Mouse (Mus musculus) heart, embryonic 14.5 days (tissue): ENCODE results near the gene Pnkp. TPM values are rescaled to one million over a fixed set of nuclear protein-coding genes. Genes with fewer than 3 reads are reported as not detected.

Source experiments
- ATAC-seq: fragments of 200-750 bp; cut with Nextera tagmentation; 2 replicates; pipeline ENCODE4 v1.8.0; 2017; ENCODE audit warnings: low read depth, moderate TSS enrichment; ENCODE audit not compliant: insufficient number of reproducible peaks, insufficient read depth, low FRiP score
- H3K27ac ChIP-seq, 2 experiments: fragments of 200-500 bp in 1 of 2; fragments of 300-500 bp in 1 of 2; sonication (generic) in 1 of 2; replicated peaks in 1 of 2; 2 replicates each; pipeline ENCODE4 v1.5.1; 2012 to 2014; ENCODE audit warnings: low read depth in 2 of 2, low read length in 2 of 2, control low read depth in 1 of 2, mild to moderate bottlenecking in 1 of 2, mixed read lengths in 1 of 2; ENCODE audit not compliant: control insufficient read depth in 1 of 2, insufficient read depth in 1 of 2
- H3K27me3 ChIP-seq: fragments of 300-500 bp; sonication (generic); 2 replicates; pipeline ENCODE4 v1.6.1; 2014; ENCODE audit warnings: mild to moderate bottlenecking, low read length, control low read depth; ENCODE audit not compliant: control insufficient read depth, insufficient read depth
- H3K36me3 ChIP-seq: fragments of 300-500 bp; sonication (generic); 2 replicates; pipeline ENCODE4 v1.6.1; 2014; ENCODE audit warnings: mild to moderate bottlenecking, control low read depth, low read length, mixed read lengths; ENCODE audit not compliant: control insufficient read depth, insufficient read depth
- H3K4me1 ChIP-seq, 2 experiments: fragments of 200-500 bp in 1 of 2; fragments of 300-500 bp in 1 of 2; sonication (generic) in 1 of 2; 2 replicates each; pipeline ENCODE4 v1.6.1; 2012 to 2014; ENCODE audit warnings: low read length in 2 of 2, control low read depth in 1 of 2, mixed read lengths in 1 of 2; ENCODE audit not compliant: control insufficient read depth in 2 of 2, insufficient read depth in 2 of 2
- H3K4me2 ChIP-seq: fragments of 300-500 bp; sonication (generic); 2 replicates; pipeline ENCODE4 v1.6.1; 2014; ENCODE audit warnings: mild to moderate bottlenecking, low read length
- H3K4me3 ChIP-seq, 2 experiments: fragments of 200-500 bp in 1 of 2; fragments of 300-500 bp in 1 of 2; sonication (generic) in 1 of 2; 2 replicates each; pipeline ENCODE4 v1.5.1; 2012 to 2014; ENCODE audit warnings: low read length in 2 of 2, mild to moderate bottlenecking in 2 of 2, control low read depth in 1 of 2, low read depth in 1 of 2, moderate library complexity in 1 of 2; ENCODE audit not compliant: control insufficient read depth in 1 of 2, insufficient read depth in 1 of 2
- H3K9ac ChIP-seq: fragments of 300-500 bp; sonication (generic); 2 replicates; pipeline ENCODE4 v1.6.1; 2014; ENCODE audit warnings: mild to moderate bottlenecking, low read length
- H3K9me3 ChIP-seq: fragments of 300-500 bp; sonication (generic); 2 replicates; pipeline ENCODE4 v1.6.1; 2016; ENCODE audit warnings: low read length, control low read depth; ENCODE audit not compliant: control insufficient read depth
- WGBS: fragments of 180-500 bp; shearing (Covaris S2); extraction: QIAGEN DNeasy Blood & Tissue Kit; methylation state at CpG from one replicate; pipeline ENCODE4 v1.1.7; 2014; 5-methylcytosine and 5-hydroxymethylcytosine counted together
- polyA plus RNA-seq: library from polyadenylated mRNA; unstranded; fragments of >200 nt; fragmentation: Nextera tagmentation; extraction: Ambion mirVana; gene quantifications from 2 replicates; pipeline ENCODE4 v1.2.1, GENCODE M21; 2014

Pnkp gene
- polyA plus RNA-seq, 1 experiment from 2014 or later: 22.7 TPM

- Histone ChIP-seq H3K9me3 (no peaks in the 10 kb centered on the region), H3K36me3 (peaks cover 26% of the 10 kb centered on the region), H3K4me2 (peak overlapping the region; percentile 81), H3K9ac (peak overlapping the region; percentile 73), H3K4me1 (peaks cover 23 to 48% of the 10 kb centered on the region in 2 experiments), H3K4me3 (peak overlapping the region; percentile 46 to 59), H3K27me3 (no peaks in the 10 kb centered on the region), H3K27ac (peak overlapping the region; percentile 93 to 96)
- WGBS: 26% methylated on average over 25 of the region's 26 CpGs
- no peak for ATAC-seq
These were observed 3.2 kb upstream of the Pnkp start for GRCm38 (mm10) chr7:44853596-44854355.

- H3K4me1 ChIP-seq: peaks cover 23 to 48% of the 10 kb centered on the region in 2 experiments
- peak; percentile 34 for ATAC-seq
These were observed 2.4 kb upstream of the Pnkp start for GRCm38 (mm10) chr7:44854356-44855031.

GRCm38 (mm10) chr7:44855036-44855435 is 1.9 kb upstream of the Pnkp start:
- ATAC-seq: no peak
- H3K9me3 ChIP-seq: no peaks in the 10 kb centered on the region
- H3K9ac ChIP-seq: peak overlapping the region; percentile 73
- peak overlapping the region; percentile 46 to 59 for H3K4me3 ChIP-seq
- H3K27me3 ChIP-seq: no peaks in the 10 kb centered on the region
- peak overlapping the region; percentile 81 for H3K4me2 ChIP-seq
- peaks cover 23 to 48% of the 10 kb centered on the region in 2 experiments for H3K4me1 ChIP-seq
- 35% methylated on average over 10 of the region's 10 CpGs for WGBS
- H3K36me3 ChIP-seq: peaks cover 34% of the 10 kb centered on the region
- peak overlapping the region; percentile 93 to 96 for H3K27ac ChIP-seq

More at GRCm38 (mm10) chr7:44854356-44855031, 2.4 kb upstream of the Pnkp start:
- Histone ChIP-seq H3K4me2 (peak overlapping the region; percentile 81), H3K27ac (peak overlapping the region; percentile 93 to 96), H3K4me3 (peak overlapping the region; percentile 46 to 59), H3K9ac (peak overlapping the region; percentile 73), H3K36me3 (peaks cover 31% of the 10 kb centered on the region), H3K9me3 (no peaks in the 10 kb centered on the region), H3K27me3 (no peaks in the 10 kb centered on the region)
- 1% methylated on average over 45 of the region's 45 CpGs for WGBS

DNA sequence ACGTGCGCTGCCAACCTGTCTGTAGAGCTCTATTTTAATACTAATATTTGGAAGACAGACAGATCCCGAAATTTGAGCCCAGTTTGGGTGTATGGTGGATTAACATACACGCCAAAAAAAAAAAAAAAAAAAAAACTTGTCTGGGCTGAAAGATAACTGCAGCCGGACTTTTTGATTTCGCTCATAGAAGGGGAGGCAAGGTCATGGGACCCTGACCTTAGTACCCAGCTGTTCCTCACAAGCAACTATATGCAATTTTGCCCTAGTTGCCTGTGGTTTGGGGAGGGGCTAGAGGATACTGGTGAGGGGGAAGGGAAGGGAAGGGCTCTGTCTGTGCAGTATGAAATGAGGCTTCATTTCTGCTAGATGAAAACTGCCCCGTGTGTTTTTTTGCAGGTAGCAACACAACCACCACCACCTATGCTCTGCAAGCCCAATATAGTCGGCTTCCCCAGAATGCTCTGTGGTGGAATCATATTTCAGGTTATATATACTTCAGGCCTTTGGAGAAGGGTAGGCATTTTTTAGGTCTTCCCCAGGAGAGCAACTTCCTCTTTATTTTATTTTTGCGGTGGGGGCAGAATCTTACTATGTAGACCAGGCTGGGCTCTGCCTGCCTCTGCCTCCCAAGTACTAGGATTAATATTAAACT is 548 bp upstream of the Pnkp start:
- H3K36me3 ChIP-seq: peaks cover 33% of the 10 kb centered on the region
- peak overlapping the region; percentile 92 to 95 for H3K27ac ChIP-seq
- no peak for ATAC-seq
- 57% methylated on average over 9 of the region's 9 CpGs for WGBS
- no peaks in the 10 kb centered on the region for H3K27me3 ChIP-seq
- H3K9me3 ChIP-seq: no peaks in the 10 kb centered on the region
- peak overlapping the region in 1 of 2 experiments; percentile 86; a peak in 3 of 4 replicates for H3K4me3 ChIP-seq
- peak overlapping the region; percentile 95 for H3K4me2 ChIP-seq
- H3K4me1 ChIP-seq: peaks cover 16 to 38% of the 10 kb centered on the region in 2 experiments
- peak overlapping the region; percentile 92 for H3K9ac ChIP-seq

GRCm38 (mm10) chr7:44857905-44858304 is 966 bp downstream of the Pnkp start:
- Histone ChIP-seq H3K9me3 (no peaks in the 10 kb centered on the region), H3K9ac (peak overlapping the region; percentile 92), H3K4me2 (peak overlapping the region; percentile 95), H3K27me3 (no peaks in the 10 kb centered on the region), H3K27ac (peak overlapping the region in 1 of 2 experiments; percentile 92; a peak in 1 of 4 replicates), H3K4me1 (peaks cover 16 to 35% of the 10 kb centered on the region in 2 experiments), H3K36me3 (peaks cover 37% of the 10 kb centered on the region), H3K4me3 (peak overlapping the region; percentile 86 to 94)
- 25% methylated on average over 8 of the region's 8 CpGs for WGBS
- no peak for ATAC-seq

- no peak overlapping the region for H3K27ac ChIP-seq
- WGBS: 87% methylated on average over 11 of the region's 11 CpGs
- H3K4me2 ChIP-seq: no peak overlapping the region
- H3K27me3 ChIP-seq: no peaks in the 10 kb centered on the region
- no peaks in the 10 kb centered on the region for H3K9me3 ChIP-seq
- peaks cover 48% of the 10 kb centered on the region for H3K36me3 ChIP-seq
- H3K4me1 ChIP-seq: peaks cover 14 to 30% of the 10 kb centered on the region in 2 experiments
- ATAC-seq: no peak
- no peak overlapping the region for H3K9ac ChIP-seq
- H3K4me3 ChIP-seq: no peak overlapping the region
These were observed 3.0 kb downstream of the Pnkp start for GRCm38 (mm10) chr7:44859896-44860295.

GRCm38 (mm10) chr7:44860576-44861428 is 3.9 kb downstream of the Pnkp start:
- Histone ChIP-seq H3K4me2 (no peak overlapping the region), H3K9ac (no peak overlapping the region), H3K27me3 (no peaks in the 10 kb centered on the region), H3K4me3 (no peak overlapping the region), H3K36me3 (peaks cover 57% of the 10 kb centered on the region), H3K9me3 (no peaks in the 10 kb centered on the region), H3K4me1 (peaks cover 19 to 33% of the 10 kb centered on the region in 2 experiments), H3K27ac (no peak overlapping the region)
- no peak for ATAC-seq
- WGBS: 59% methylated on average over 22 of the region's 22 CpGs
